Comparison of ENCODE assay signal across 18 mouse cellular contexts in the genomic region with DNA sequence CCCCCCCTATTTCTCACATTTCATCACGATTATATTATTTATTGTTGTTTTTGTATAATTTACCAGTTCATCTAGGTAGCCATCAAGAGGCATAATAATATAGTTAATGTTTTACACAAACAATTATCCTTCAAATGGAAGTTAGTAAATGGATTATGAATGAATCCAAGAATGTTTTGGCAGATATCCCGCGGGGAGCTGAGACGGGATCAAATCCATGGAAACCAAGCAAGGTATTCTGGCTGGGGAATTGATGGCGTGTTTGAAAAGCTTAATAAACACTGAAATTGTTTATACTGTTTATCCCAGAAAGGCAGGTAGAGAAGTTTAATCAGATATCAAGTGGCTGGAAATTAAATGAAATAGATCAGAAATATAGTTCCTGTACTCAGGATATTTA.
"Had no signal": no experiment of that assay in that cellular context is flagged by ENCODE, and none has a peak within 500 bp of the region (broad histone marks: within the 10 kb centered on the region; RNA-seq: fewer than 3 reads in every experiment).

No protein-coding gene starts in this region.

- H3K9me3 ChIP-seq: midbrain, embryonic 10.5 days; midbrain, embryonic 13.5 days; midbrain, embryonic 15.5 days; neural tube, embryonic 13.5 days; neural tube, embryonic 15.5 days had no signal

- H3K36me3 ChIP-seq: midbrain, embryonic 10.5 days; midbrain, embryonic 13.5 days; midbrain, embryonic 15.5 days; neural tube, embryonic 13.5 days; neural tube, embryonic 15.5 days had no signal

- H3K4me3 ChIP-seq: midbrain, embryonic 10.5 days; midbrain, embryonic 13.5 days; midbrain, embryonic 15.5 days; myocyte; neural tube, embryonic 13.5 days; neural tube, embryonic 15.5 days had no signal

- H3K27ac ChIP-seq: midbrain, embryonic 10.5 days; midbrain, embryonic 13.5 days; midbrain, embryonic 15.5 days; neural tube, embryonic 13.5 days; neural tube, embryonic 15.5 days had no signal

- H3K9ac ChIP-seq: lung, embryonic 14.5 days; midbrain, embryonic 13.5 days; midbrain, embryonic 15.5 days; neural tube, embryonic 13.5 days; neural tube, embryonic 15.5 days had no signal

- H3K27me3 ChIP-seq: neural tube, embryonic 13.5 days; neural tube, embryonic 15.5 days had no signal

- H3K4me2 ChIP-seq: lung, embryonic 14.5 days; midbrain, embryonic 13.5 days; midbrain, embryonic 15.5 days; neural tube, embryonic 13.5 days; neural tube, embryonic 15.5 days had no signal

- DNase-seq: lung, adult 18-20 months; lung, embryonic 14.5 days; lung, postnatal 10 days; lung, postnatal 4 days; retina, postnatal 1 day; right cerebral cortex, adult 18-20 months; right cerebral cortex, postnatal 25 days; right cerebral cortex, postnatal 4 days; spleen, adult 18-20 months; thymus, adult 18-20 months; thymus, postnatal 14 days; thymus, postnatal 36 days had no signal

- ATAC-seq: midbrain, embryonic 13.5 days; midbrain, embryonic 15.5 days had no signal
